Mouse (Mus musculus) megakaryocyte, embryonic 14.5 days (primary cell): ENCODE measurements around the gene Lrrc47.

Experiments used
- FLI1 ChIP-seq: IDR thresholded peaks from 2 replicates; pipeline ENCODE4 v1.6.1; 2012; ENCODE audit warnings: low read length, inconsistent platforms, mixed read lengths
- GATA1 ChIP-seq: IDR thresholded peaks from 3 replicates; pipeline ENCODE4 v1.6.1; 2012; ENCODE audit warnings: mixed read lengths, low read length, inconsistent platforms, borderline replicate concordance

GRCm38 (mm10) chr4:154051401-154051800, 39.9 kb downstream of the Lrrc47 start:
- TF ChIP-seq GATA1, result no peak
- TF ChIP-seq FLI1, result no peak
